Mouse (Mus musculus): ENCODE data around the gene Fcgr1. TPM values are rescaled to one million over a fixed set of nuclear protein-coding genes. Genes with fewer than 3 reads are reported as not detected.
A peak's percentile ranks its signal among the peaks of the same experiment; 100 is the strongest.

The Fcgr1 gene
- total and polyA plus RNA-seq, 2 experiments from 2014 or later = 1.5 to 5.7 TPM

- peaks cover 17% of the 10 kb centered on the region for H3K4me1 ChIP-seq (ENCODE audit: insufficient read depth)
- ATAC-seq (no peak), DNase-seq (no peak)
- H3K9me3 ChIP-seq (ENCODE audit: low read length) = no peaks in the 10 kb centered on the region
- H3K36me3 ChIP-seq (ENCODE audit: insufficient read depth) = no peaks in the 10 kb centered on the region
- no peak overlapping the region for H3K27ac ChIP-seq (ENCODE audit: low read depth, low read length)
- H3K27me3 ChIP-seq (ENCODE audit: insufficient read depth, low read length) = no peaks in the 10 kb centered on the region
- H3K9ac ChIP-seq = no peak overlapping the region
- no peak for TF ChIP-seq CTCF (IDR thresholded peaks at IDR 0.05; ENCODE audit: low read depth)
- WGBS = 93% methylated on average over 8 of the region's 8 CpGs
- no peak overlapping the region for H3K4me2 ChIP-seq (ENCODE audit: low read depth)
- no peak overlapping the region for H3K4me3 ChIP-seq (ENCODE audit: low read depth, low read length)
These were observed 27.5 kb downstream of the Fcgr1 start for GRCm38 (mm10) chr3:96266132-96266710.

- H3K4me3 ChIP-seq (ENCODE audit: low read depth, low read length) = peak overlapping the region; percentile 59; the same call in 1 of the 2 replicates
These were observed 29.3 kb downstream of the Fcgr1 start for GRCm38 (mm10) chr3:96264404-96264949.

DNA sequence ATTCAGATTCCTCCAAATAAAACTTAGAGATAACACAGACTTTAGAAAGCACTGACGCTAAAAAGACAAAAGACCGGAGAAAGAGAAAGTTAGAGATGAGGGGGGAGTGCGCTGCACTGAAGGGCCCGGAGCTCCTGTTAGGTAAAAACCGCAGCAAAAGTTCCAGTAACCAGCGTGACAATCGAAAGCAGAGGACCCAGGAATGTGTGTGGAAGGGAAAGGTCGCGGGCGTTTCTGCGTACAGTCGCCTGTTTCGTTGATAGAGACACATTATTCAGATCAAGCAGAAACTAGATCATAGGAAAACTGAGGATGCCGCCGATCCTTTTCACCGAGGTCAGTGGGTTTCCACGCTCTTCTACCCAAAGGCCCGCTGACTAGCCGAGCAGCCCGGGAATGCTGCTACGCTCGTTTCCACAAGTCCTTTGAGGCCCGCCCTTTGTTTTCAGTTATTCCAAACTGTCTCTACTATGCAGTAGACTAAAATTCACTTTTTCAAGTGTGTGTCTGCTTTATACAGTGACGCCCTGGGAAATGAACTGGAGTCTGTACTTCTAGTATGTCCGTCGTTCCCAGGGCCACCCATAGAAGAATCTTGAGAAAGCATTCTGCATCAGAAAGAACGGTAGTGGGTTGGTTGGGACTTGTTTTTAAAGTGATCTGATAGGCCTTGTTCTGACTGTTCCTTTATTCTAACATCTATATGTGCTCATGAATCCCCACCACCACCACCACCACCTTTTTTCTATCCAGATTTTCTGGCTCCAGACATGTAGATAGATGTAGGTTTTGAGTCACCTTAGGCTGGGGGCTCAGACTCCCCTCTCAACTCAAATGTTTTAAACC is 30.0 kb downstream of the Fcgr1 start:
- 4% methylated on average over 27 of the region's 27 CpGs for WGBS
- Histone ChIP-seq H3K4me1 (ENCODE audit: insufficient read depth) (peaks cover 17% of the 10 kb centered on the region), H3K36me3 (ENCODE audit: insufficient read depth) (no peaks in the 10 kb centered on the region), H3K4me3 (ENCODE audit: low read depth, low read length) (peak overlapping the region; percentile 59), H3K4me2 (ENCODE audit: low read depth) (peak overlapping the region; percentile 73), H3K9me3 (ENCODE audit: low read length) (no peaks in the 10 kb centered on the region), H3K27me3 (ENCODE audit: insufficient read depth, low read length) (no peaks in the 10 kb centered on the region), H3K9ac (peak overlapping the region; percentile 53), H3K27ac (ENCODE audit: low read depth, low read length) (peak overlapping the region; percentile 98)
- ATAC-seq (peak; percentile 22), DNase-seq (peak; percentile 57)
- no peak for TF ChIP-seq CTCF (IDR thresholded peaks at IDR 0.05; ENCODE audit: low read depth)

More at GRCm38 (mm10) chr3:96264404-96264949, 29.3 kb downstream of the Fcgr1 start:
- H3K9ac ChIP-seq = peak overlapping the region; percentile 53; the same call in 1 of the 2 replicates
- 65% methylated on average over 7 of the region's 7 CpGs for WGBS
- no peaks in the 10 kb centered on the region for H3K27me3 ChIP-seq (ENCODE audit: insufficient read depth, low read length)
- H3K4me2 ChIP-seq (ENCODE audit: low read depth) = peak overlapping the region; percentile 73
- H3K27ac ChIP-seq (ENCODE audit: low read depth, low read length) = peak overlapping the region; percentile 98
- H3K36me3 ChIP-seq (ENCODE audit: insufficient read depth) = no peaks in the 10 kb centered on the region
- no peak for TF ChIP-seq CTCF (IDR thresholded peaks at IDR 0.05; ENCODE audit: low read depth)
- ATAC-seq (no peak), DNase-seq (no peak)
- no peaks in the 10 kb centered on the region for H3K9me3 ChIP-seq (ENCODE audit: low read length)
- peaks cover 17% of the 10 kb centered on the region for H3K4me1 ChIP-seq (ENCODE audit: insufficient read depth)

DNA sequence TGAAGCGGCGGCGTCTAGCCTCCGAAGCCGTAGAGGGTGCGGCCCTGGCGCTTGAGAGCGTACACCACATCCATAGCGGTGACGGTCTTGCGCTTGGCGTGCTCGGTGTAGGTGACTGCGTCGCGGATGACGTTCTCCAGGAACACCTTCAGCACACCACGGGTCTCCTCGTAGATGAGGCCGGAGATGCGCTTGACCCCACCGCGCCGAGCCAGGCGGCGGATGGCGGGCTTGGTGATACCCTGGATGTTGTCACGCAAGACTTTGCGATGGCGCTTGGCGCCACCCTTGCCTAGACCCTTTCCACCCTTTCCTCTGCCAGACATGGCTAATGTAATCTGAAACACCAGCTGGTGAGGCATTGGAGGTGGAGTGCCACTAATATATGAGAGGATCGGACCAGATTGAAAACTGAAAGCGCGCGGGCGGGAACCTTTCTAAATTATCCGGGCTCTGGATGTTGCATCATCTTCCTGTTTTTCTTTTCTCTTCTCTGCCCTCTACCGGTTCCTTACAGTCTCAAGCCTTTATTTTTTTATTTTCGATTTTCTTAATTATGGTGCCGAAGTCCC is 30.7 kb downstream of the Fcgr1 start, which contains the start of gene Hist2h4:
Hist2h4 (minus strand) TSS at position 333 of the 572 bp plus-strand sequence.
- Histone ChIP-seq H3K27ac (ENCODE audit: low read depth, low read length) (peak within 1 kb of the TSS; percentile 98), H3K36me3 (ENCODE audit: insufficient read depth) (no peaks in the 10 kb centered on the region), H3K4me1 (ENCODE audit: insufficient read depth) (peaks cover 16% of the 10 kb centered on the region), H3K4me3 (ENCODE audit: low read depth, low read length) (peak within 1 kb of the TSS; percentile 59), H3K9ac (peak within 1 kb of the TSS; percentile 92), H3K4me2 (ENCODE audit: low read depth) (peak within 1 kb of the TSS; percentile 73), H3K9me3 (ENCODE audit: low read length) (no peaks in the 10 kb centered on the region), H3K27me3 (ENCODE audit: insufficient read depth, low read length) (no peaks in the 10 kb centered on the region)
- ATAC-seq (peak; percentile 91), DNase-seq (peak; percentile 97)
- TF ChIP-seq CTCF (IDR thresholded peaks at IDR 0.05; ENCODE audit: low read depth) = peak; percentile 64
- WGBS = under 1% methylated on average over 40 of the region's 40 CpGs

DNA sequence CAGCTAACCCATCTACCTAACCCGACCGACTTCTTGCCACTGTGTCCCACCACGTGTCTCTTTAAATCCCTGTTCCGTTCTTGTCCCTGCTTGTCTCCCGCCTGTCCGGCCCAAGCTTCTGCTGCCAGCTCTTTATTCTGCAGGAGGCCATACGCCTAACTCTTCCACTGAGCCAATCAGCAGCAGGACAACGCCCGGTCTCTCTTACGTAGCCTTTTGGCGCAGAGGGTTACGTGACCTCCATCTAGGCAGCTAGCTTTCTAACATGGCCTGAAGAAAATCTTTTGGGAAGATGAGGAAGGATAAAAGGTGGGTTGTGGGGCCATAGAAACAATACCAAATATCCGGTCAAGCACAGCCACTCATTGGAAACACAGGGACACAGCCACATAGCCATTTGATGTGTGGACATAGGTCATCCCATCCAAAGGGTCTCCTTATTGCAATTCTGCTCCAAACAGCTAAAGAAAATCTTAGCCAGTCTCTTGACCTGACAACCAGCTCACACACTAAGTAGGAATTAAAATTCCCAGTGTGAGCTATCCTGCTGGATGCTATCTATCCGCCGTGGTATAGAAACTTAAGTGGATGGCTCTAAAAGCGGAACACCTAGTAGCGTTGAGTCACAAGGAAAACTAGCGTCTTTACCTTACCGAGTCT is 31.4 kb downstream of the Fcgr1 start:
- peak; percentile 70 for ATAC-seq
- H3K9ac ChIP-seq = peak overlapping the region; percentile 92
- peak; percentile 83 for DNase-seq
- TF ChIP-seq CTCF (IDR thresholded peaks at IDR 0.05; ENCODE audit: low read depth) = no peak
- no peaks in the 10 kb centered on the region for H3K9me3 ChIP-seq (ENCODE audit: low read length)
- H3K4me2 ChIP-seq (ENCODE audit: low read depth) = peak overlapping the region; percentile 73
- peaks cover 12% of the 10 kb centered on the region for H3K4me1 ChIP-seq (ENCODE audit: insufficient read depth)
- peak overlapping the region; percentile 59 for H3K4me3 ChIP-seq (ENCODE audit: low read depth, low read length)
- H3K36me3 ChIP-seq (ENCODE audit: insufficient read depth) = no peaks in the 10 kb centered on the region
- H3K27ac ChIP-seq (ENCODE audit: low read depth, low read length) = peak overlapping the region; percentile 98
- H3K27me3 ChIP-seq (ENCODE audit: insufficient read depth, low read length) = no peaks in the 10 kb centered on the region
- WGBS = under 1% methylated on average over 19 of the region's 19 CpGs

DNA sequence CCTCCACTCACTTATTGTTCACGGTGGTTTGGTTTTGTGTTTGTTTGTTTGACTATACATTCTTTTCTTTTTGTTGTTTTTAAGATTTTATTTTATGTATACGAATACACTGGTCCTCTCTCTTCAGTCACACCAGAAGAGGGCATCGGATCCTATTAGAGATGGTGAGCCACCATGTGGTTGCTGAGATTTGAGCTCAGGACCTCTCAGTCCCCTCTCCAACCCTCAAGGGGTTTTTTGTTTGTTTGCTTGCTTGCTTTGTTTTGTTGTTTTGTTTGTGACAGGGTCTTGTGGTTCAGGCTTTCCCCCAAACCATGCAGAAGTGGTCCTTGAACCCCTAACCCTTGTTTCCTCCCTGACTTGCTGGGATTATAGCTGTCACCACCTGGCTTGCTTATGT is 32.1 kb downstream of the Fcgr1 start:
- ATAC-seq = no peak
- H3K9me3 ChIP-seq (ENCODE audit: low read length) = no peaks in the 10 kb centered on the region
- peak overlapping the region; percentile 92 for H3K9ac ChIP-seq
- H3K4me1 ChIP-seq (ENCODE audit: insufficient read depth) = peaks cover 12% of the 10 kb centered on the region
- 0 out of 2 replicates have a peak, but pooled peaks have one; percentile 11 for TF ChIP-seq CTCF (IDR thresholded peaks at IDR 0.05; ENCODE audit: low read depth)
- H3K36me3 ChIP-seq (ENCODE audit: insufficient read depth) = no peaks in the 10 kb centered on the region
- peak overlapping the region; percentile 73 for H3K4me2 ChIP-seq (ENCODE audit: low read depth)
- H3K4me3 ChIP-seq (ENCODE audit: low read depth, low read length) = peak overlapping the region; percentile 59
- 43% methylated on average over 3 of the region's 3 CpGs for WGBS
- H3K27me3 ChIP-seq (ENCODE audit: insufficient read depth, low read length) = no peaks in the 10 kb centered on the region
- DNase-seq = no peak
- peak overlapping the region; percentile 98 for H3K27ac ChIP-seq (ENCODE audit: low read depth, low read length)
